Mouse (Mus musculus) sigmoid colon, adult 10 weeks (tissue): ENCODE measurements around the gene Scd4. TPM values are rescaled to one million over a fixed set of nuclear protein-coding genes. Genes with fewer than 3 reads are reported as not detected.

Experiments
- polyA plus RNA-seq: library from polyadenylated mRNA; stranded (reverse); fragments of 350-450 nt; fragmentation: Illumina TruSeq; extraction: RNeasy Lipid Tissue Mini Kit (QIAGEN cat#74804); gene quantifications from one replicate; pipeline ENCODE4 v1.2.3, GENCODE M21; 2014; ENCODE audit warnings: low read depth, low replicate concordance

Gene Scd4
- polyA plus RNA-seq, result 1.3 TPM

DNA sequence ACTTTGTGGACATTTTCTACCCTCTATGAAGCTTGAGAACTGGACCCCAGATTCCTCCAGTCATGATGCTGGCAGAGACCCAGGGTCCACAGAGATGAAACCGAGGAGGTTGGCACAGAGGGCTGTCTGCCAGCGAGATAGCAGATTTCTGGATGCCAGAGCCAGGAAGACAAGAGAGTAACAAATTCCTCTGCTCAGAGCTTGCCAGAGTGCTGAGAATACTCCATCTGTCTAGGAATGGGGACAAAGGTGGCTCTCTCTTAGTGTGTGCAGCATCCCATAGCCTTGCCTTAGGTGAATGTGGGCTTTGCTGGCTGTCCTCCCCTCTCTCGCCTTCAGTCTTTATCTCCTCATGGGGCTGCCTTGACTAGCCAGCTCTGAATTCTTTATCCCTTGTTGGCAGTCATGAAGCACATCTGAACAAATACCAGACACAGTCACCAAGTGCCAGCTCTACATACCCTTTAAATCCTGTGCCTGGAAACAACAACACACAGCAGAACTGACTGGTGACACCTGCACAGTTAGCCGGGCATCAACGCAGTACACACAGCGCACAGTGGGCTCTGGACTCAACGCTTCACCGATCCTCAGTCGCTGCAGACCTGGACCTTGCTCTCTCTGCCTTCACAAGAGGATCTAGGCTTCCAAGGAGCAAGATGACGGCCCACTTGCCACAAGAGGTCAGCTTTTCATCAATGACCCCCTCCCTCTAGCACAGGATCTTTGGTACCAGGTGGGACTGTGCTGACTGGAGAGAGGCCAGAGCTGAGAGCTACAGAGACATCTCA lies at the start of gene Scd4:
Scd4 (plus strand) TSS at position 260 of the 791 bp plus-strand sequence.

DNA sequence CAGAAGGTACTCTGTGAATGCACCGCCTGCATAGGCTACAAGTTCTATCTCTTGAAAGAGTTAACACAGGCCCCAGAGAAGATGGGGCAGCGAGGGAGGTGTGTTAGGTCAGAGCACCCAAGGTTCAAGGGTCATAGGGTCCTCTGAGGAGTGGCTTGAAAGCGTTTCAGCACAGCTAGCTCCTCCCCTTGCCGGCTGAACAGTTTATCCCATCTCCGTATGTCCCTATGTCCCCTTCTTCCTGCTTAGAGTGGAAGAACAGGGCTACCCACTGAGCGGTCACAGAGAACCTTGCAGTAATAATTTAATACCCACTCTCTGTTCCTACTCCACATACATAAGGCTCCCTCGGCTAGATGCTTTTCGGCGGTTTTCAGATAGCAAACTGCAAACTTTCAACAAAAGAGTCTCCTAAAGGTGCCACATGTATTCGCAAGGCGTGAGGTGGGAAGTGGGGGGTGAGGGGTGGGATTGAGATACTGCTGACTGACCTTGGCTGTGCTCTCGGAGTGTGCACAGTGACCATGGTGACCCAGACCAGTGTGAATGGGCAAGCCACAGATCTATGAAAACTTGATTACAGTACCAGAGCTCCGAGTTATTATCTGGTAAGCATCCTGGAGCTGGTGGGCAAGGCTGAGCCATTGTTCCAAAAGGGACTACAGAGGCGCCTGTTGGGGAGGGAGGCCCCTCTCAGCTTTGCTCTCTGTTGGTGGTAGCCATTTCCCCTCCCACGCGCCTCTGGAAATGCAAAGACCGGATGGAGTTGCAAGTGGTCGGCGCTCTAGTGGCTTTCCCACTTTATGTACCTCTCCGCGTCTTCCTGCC lies 39.7 kb upstream of the Scd4 start, which contains the start of gene Scd2:
Scd2 (plus strand) TSS at position 734 of the 828 bp plus-strand sequence.

Other genes starting within 250 kb of the Scd4 start
- gene Chuk, start 225.6 kb upstream of the Scd4 start, polyA plus RNA-seq, result 260 TPM
- 7.6 TPM for gene Cwf19l1, start 197.2 kb upstream of the Scd4 start, polyA plus RNA-seq
- 55.8 TPM for gene Bloc1s2, start 186.6 kb upstream of the Scd4 start, polyA plus RNA-seq
- not detected for gene Pkd2l1, start 140.7 kb upstream of the Scd4 start, polyA plus RNA-seq
- not detected for gene Scd3, start 129.8 kb upstream of the Scd4 start, polyA plus RNA-seq
- gene Scd2, start 39.4 kb upstream of the Scd4 start, polyA plus RNA-seq, result 414 TPM
- gene Scd1, start 74.8 kb downstream of the Scd4 start, polyA plus RNA-seq, result 175 TPM
- gene Wnt8b, start 160.4 kb downstream of the Scd4 start, polyA plus RNA-seq, result 0.85 TPM
- gene Sec31b, start 212.8 kb downstream of the Scd4 start, polyA plus RNA-seq, result not detected
- not detected for gene Gm20538, start 219.7 kb downstream of the Scd4 start, polyA plus RNA-seq
- gene Ndufb8, start 222.3 kb downstream of the Scd4 start, polyA plus RNA-seq, result 60.5 TPM
- gene Hif1an, start 229.8 kb downstream of the Scd4 start, polyA plus RNA-seq, result 18.4 TPM